Mouse (Mus musculus): Measurements from ENCODE around the gene Arid3a.
A peak's percentile ranks its signal among the peaks of the same experiment; 100 is the strongest.
"Not testable (repeated sequence)": the region's sequence is repeated elsewhere in the genome, so short reads cannot be mapped to it uniquely, and the experiment has no call there.

Arid3a gene

GRCm38 (mm10) chr10:79926491-79927323 is at the start of gene Arid3a:
TSS of gene Arid3a (plus strand) at chr10:79927043.
- DNase-seq = peak; percentile 93 to 95

GRCm38 (mm10) chr10:79877174-79877573 is 49.7 kb upstream of the Arid3a start:
- DNase-seq = peak in 1 of 2 experiments; percentile 52

DNA sequence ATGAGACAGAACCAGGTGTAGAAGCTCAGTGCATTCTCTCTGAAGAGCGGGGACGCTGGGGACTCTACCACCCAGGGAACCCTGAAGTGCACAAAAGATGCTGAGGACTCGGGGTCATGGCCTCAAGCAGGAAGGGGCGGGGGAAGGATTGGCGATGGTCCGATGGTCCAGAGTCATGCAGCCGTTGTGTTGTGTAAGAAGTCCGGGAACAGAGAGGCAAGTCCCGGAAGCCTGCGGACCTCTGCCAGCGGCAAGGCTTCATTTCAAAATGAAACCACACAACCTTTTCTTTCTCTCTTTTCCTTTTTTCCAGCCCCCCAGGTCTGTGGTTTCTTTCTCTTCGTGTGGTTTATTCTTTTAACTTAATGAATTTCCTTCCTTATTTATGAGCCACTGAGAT is 49.1 kb upstream of the Arid3a start:
- peak in 1 of 2 experiments; percentile 68 for DNase-seq

DNA sequence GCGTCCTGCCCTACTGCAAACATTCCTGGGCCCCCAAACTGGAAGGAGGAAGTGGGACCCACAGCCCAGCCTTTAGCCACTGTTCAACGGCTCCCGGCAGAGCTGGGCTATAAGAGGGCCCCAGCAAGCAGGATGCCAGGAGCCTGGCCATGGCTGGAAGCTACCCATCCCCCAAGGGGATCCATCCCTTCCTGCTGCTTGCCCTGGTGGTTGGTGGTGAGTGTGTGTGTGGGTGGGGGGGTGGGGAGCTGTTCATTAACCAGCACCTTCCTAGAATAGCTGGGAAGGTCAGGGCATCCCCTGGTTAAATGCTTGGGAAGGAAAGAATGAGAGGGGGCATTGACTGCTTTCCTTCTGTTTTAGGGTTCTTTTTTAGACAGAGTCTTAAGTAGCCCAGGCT is 47.3 kb upstream of the Arid3a start:
- DNase-seq = peak in 1 of 2 experiments; percentile 60

DNA sequence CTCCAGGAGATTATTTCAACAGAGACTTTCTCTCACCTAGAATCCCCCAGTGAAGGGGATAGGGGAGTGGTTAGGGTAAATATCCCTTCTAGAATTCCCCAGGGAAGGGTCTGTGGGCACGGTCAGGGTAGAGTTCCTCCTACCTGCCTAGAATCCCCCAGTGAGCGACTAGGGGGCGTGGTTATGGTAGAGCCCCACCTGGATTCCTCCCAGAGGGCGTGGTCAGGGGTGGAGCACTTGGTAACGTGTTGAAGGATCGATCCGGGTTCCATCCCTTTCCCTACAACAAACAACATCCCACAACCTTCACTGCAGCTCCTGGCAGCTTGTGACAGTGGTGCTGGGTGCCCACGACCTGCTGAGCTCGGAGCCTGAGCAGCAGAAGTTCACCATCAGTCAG is 46.1 kb upstream of the Arid3a start:
- DNase-seq = peak in 1 of 2 experiments; percentile 64

- peak; percentile 65 to 75 for DNase-seq
These were observed 44.9 kb upstream of the Arid3a start for GRCm38 (mm10) chr10:79881981-79882380.

DNA sequence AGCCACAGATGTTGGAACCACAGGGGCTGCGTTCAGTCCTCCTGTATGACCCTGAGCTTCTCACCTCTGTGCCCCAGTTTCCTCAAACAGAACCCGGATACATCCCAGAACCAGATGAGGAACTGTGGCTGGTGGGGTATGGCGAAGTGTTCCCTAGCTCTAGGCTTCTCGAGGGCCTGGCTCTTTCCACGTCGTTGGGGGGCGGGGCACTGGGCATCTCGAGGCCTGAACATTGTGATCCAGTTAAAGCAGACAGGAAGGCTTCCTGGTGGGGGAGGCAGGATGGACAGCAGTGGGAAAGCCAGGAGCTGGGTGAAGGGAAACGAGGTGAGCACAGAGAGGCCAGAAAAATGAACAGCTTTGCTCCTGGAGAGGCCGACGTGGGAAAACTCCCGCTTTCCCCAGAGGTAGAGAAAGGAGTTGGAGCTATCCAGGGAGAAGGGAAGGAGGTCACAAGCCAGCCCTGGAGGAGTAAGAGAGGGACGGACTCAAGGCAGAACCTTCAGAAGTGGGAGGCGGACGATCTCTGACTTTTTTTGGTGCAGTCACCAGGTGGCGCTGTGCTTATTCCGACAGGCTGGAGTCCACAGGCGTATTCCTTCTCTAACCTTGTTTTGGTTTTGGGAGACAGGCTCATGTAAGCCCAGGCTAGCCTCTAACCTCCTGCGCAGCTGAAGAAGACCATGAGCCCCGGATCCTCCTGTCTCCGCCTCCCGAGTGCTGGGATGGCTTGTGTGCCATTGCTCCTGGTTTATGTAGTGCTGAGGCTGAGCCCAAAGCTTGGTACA is 43.4 kb upstream of the Arid3a start:
- peak; percentile 92 to 93 for DNase-seq

DNA sequence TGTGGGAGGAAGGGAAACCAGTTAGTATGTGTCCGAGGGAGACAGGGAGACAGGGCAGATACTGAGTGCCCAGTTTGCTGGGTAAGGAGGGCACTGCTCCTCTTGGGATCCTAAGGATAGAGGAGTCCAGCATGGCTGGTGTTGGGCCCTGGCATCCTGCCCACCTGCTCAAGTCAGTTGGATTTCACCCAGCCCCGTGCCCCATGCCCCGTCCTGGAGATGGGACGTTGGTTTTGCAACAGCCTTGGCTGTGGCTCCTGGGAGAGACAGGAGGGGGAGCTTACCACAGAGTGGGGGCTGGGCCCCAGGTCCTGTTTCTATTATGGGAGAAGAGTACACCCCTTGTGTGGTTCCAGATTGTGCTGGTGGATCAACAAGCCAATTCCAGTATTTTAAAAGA is 42.4 kb upstream of the Arid3a start:
- DNase-seq = peak in 1 of 2 experiments; percentile 62

DNA sequence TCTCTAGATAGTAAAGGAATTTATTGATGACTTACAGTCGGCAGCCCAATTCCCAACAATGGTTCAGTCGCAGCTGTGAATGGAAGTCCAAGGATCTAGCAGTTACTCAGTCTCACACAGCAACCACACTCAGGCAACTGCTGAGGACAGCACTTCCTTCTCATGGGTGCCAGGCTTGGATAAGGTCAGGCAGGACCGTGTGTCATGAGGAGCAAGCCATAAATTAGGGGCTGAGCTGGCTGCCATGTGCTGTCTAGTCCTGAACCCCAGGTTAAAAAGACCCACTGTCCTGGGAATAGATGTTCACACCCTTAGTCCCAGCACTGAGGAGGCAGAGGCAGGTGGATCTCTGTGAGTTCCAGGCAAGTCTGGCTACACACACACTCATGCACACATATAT is 41.9 kb upstream of the Arid3a start:
- not testable (repeated sequence) for DNase-seq

DNA sequence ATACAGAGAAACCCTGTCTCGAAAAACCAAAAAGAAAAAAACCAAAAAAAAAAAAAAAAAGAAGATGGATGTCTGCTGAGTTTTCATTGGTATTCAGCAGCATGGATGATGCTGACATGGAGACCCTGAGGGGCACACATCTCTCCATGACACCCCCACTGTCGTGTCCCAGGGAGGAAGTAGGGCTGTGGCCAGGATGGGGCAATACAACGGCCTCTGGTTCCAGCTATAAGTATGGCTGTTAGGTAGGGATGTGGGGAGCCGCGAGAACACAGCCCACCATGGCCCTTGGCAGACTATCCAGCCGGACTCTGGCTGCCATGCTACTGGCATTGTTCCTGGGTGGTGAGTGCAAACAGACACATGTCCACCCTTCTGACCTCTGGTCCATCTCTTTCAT is 40.8 kb upstream of the Arid3a start, which contains the start of gene Elane:
Gene Elane (plus strand): TSS at position 194 of the 400 bp plus-strand sequence.
- no peak for DNase-seq

DNA sequence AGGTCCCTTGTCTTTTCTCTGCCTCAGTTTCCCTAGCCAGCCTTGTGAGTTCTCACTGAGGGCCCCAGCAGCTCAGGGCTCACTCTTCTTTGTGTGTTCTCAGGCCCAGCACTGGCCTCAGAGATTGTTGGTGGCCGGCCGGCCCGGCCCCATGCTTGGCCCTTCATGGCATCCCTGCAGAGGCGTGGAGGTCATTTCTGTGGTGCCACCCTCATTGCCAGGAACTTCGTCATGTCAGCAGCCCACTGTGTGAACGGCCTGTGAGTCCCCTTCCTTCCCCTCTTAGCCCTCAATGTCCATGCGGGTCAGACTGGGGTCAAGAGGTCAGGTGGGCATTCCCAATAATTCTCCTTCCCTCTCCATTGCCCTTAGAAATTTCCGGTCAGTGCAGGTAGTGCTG is 40.2 kb upstream of the Arid3a start:
- no peak for DNase-seq

GRCm38 (mm10) chr10:79889386-79889785 is 37.5 kb upstream of the Arid3a start:
- peak; percentile 51 to 56 for DNase-seq

DNA sequence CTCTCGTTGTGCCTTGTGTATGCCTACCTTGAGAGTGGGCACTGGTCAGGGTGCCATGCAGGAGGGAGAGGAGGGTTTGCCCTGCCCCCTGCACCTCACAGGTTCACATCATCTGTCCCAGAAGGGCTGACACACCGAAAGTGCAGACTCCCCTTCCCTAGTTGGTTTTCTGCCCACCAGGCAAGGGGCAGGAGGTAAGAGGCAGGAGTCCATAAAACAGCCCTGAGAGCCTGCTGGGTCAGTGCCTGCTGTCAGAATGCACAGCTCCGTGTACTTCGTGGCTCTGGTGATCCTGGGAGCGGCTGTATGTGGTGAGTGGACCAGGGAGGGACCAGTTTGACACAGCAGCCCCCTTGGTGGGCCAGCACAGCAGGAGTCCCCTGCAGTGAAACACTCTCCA is 36.2 kb upstream of the Arid3a start, which contains the start of gene Cfd:
Gene Cfd (plus strand): TSS at position 184 of the 400 bp plus-strand sequence.
- no peak for DNase-seq

DNA sequence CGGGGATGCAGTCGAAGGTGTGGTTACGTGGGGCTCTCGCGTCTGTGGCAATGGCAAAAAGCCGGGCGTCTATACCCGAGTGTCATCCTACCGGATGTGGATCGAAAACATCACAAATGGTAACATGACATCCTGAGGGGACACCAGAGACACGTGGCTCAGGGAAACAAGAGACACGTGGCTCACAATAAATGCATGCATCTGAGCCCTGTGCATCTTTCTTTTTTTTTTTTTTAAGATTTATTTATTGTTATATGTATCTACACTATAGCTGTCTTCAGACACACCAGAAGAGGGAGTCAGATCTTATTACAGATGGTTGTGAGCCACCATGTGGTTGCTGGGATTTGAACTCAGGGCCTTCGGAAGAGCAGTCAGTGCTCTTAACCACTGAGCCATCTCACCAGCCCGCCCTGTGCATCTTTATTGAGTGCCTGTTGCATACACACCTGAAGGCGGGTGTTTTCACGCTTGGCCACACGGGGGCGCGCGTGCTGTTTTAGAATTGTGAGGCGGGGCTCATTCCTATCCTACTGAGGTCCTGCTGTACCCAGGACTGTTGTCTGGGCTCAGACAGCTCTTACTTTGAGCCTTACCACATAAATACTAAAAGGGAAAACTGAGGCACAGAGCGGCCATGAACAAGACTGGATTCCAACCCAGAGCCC is 34.3 kb upstream of the Arid3a start:
- DNase-seq = peak; percentile 89

DNA sequence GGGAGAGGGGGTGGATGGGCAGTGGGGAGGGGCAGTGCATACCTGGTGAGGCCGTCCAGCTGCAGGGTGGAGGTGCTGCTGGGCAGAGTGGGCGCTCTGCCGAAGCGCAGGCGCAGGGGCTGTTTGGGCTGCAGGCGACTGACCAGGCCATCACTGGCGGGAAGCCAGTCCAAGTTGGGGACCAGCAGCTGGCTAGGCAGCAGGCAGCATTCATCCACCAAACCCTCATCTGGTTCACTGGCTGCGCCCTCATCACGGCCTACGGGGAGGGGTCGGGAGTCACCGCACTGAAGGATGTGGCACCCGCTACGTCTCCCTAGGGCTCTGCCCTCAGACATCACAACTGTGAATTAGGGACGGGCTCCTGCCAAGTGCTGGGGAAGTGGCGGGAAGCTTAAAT is 30.5 kb upstream of the Arid3a start:
- peak in 1 of 2 experiments; percentile 38 for DNase-seq

- DNase-seq = no peak
These were observed 30.0 kb upstream of the Arid3a start for GRCm38 (mm10) chr10:79896814-79897213.

DNA sequence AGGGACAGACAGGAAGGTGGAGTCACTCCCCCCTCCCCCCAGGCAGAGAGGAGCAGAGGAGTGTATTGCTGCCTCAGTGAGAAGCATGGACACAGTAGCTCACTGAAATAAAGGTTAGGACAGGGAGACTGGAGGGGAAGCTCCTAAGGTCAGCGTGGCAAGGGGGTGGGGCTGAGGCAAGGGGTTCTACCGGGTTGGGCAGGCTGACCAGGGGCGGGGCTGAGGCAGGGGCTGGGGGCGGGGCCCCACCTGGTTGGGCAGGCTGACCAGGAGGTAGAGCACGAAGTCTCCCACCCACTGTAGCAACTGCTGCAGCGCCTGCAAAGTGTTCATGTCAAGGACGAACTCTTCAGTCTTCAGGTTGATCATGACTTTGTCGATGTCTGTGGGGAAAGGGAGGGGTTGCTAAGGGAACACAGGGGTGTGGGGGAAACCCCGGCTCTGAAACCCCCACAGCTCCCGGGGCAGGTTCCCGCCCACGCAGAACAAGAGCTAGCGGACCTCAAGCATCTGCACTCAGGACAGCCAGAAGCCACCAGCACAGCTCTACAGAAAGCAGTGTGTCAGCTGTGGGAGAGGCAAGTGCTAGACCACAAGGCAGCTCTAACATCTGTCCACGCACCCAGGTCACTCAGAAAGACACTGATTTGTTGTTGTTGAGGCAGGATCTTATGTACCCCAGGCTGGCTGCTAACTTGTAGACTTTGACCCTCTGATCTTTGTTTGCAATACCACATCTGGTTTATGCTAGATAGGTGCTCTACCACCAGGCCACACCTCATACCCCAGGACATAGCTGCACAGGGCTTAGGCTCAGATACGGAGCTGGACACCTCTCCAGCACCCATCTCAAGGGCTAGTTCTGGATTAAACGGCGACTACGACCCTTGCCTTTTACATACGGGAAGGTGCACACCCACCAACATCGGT is 29.3 kb upstream of the Arid3a start:
- DNase-seq = peak in 1 of 2 experiments; percentile 69

DNA sequence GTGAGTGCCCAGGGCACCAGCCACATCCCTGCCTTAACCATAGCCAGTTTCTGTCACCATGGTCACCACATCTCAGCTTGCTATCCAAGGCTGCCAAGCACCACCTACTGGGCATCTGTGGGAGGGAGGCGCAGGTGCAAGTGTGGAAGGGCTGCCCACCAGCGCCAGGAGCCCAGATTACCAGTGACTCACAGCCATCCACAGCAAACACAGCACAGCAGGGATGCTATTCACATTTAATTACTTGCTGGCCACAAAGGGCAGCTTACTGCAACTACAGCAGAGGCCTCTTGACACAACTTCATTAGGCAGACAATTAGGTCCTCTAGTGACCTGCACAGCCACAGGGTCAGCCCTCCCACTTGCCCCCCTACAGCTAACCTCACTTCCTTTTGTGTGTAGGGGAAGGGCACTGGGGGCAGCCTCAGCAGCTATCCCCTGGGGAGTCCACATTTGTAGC is 25.9 kb upstream of the Arid3a start:
- DNase-seq = peak in 1 of 2 experiments; percentile 45

DNA sequence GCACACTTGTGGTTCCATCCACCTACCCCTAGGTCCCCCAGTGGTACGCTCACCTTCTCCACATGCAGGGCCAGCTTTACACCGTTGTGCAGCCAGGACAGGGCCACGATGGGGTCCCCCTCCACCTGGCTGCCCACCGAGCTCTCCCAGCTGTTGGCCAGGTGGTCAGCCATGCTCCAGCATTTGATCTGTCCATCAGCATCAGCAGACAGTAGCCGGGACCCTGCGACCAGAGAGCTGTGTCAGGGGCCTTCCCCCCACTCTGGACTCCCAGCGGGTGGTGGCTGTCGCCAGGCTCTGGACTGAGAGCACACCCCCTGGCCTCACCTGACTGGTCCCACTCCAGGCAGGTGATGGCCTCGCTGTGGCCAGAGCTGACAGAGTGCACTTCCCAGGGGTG is 20.1 kb upstream of the Arid3a start:
- DNase-seq = no peak

DNA sequence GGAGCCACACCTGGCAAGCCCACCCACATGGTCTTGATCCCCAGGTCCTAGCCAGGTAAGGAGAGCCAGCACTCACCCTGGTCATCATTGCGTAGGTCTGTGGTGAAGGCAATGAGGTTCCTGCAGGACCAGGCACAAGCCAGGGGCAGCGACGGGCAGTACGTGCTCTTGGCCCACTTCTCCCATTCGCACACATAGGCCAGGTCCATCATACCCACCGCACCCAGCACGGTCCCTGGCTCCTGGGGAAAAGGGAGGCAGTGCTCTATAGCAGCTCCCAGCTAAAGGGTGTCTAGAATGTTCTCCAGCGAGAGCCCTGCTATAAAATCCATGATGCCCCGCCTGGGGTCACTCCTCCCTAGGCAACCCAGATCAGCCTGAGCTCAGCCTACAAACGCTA is 19.4 kb upstream of the Arid3a start:
- DNase-seq = no peak

DNA sequence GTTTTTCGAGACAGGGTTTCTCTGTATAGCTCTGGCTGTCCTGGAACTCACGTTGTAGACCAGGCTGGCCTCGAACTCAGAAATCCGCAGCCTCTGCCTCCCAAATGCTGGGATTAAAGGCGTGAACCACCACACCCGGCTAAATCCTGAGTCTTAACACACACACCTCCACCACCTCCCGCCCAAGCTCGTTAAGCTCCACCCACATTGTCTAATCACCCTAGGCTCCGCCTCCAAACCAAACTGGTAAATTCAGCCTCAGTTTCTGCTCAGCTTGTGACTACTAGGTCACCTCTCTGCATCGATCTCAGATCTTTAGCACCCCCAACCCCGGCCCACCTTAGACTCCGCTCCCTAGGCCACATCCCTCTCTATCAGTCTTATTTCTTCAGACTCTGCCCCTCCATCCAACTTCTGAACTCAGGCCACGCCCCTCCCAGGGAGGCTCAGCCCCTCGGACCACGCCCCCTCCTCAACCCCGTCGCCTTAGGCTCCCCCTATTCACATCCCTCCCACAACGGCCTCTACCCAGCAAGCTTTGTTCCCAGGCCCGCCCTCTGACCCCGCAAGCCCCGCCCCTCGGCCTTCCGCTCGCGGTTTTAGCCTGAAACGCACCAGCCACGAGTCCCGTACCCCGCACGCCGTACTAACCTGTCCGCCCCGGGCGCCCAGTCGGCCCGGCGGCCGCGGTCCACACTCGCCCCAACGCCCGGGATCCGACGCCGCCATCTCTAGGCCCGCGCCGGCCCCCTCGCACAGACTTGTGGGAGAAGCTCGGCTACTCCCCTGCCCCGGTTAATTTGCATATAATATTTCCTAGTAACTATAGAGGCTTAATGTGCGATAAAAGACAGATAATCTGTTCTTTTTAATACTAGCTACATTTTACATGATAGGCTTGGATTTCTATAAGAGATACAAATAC is 18.4 kb upstream of the Arid3a start, which contains the start of gene Med16:
Gene Med16 (minus strand): TSS at position 757 of the 925 bp plus-strand sequence.
- DNase-seq = peak; percentile 97 to 99

All from kidney, postnatal 4 days (tissue).